Mouse (Mus musculus) yolk sac, embryonic 10.5 days (tissue): ENCODE measurements around the gene Cog7.
A peak's percentile ranks its signal among the peaks of the same experiment; 100 is the strongest.

Source experiments
- DNase-seq: peaks from one replicate; pipeline ENCODE4 v3.0.0-alpha.2; 2017; ENCODE audit warnings: low spot score

Cog7 gene

GRCm38 (mm10) chr7:121947513-121947912 lies 34.0 kb downstream of the Cog7 start:
- no peak for DNase-seq

- no peak for DNase-seq
Measured at GRCm38 (mm10) chr7:121946196-121946595, 35.3 kb downstream of the Cog7 start.

GRCm38 (mm10) chr7:121942371-121942770 lies 39.1 kb downstream of the Cog7 start:
- no peak for DNase-seq

GRCm38 (mm10) chr7:121941640-121942039 lies 39.9 kb downstream of the Cog7 start:
- DNase-seq: no peak

GRCm38 (mm10) chr7:121941016-121941415 lies 40.5 kb downstream of the Cog7 start:
- DNase-seq: no peak

- DNase-seq: no peak
Measured at GRCm38 (mm10) chr7:121939729-121940128, 41.8 kb downstream of the Cog7 start.

GRCm38 (mm10) chr7:121939244-121939643 lies 42.3 kb downstream of the Cog7 start:
- DNase-seq: no peak

GRCm38 (mm10) chr7:121938124-121938891 lies 43.2 kb downstream of the Cog7 start:
- DNase-seq: no peak

GRCm38 (mm10) chr7:121936861-121937630 lies 44.5 kb downstream of the Cog7 start:
- no peak for DNase-seq

- no peak for DNase-seq
Measured at GRCm38 (mm10) chr7:121935906-121936794, 45.4 kb downstream of the Cog7 start.

- DNase-seq: no peak
Measured at GRCm38 (mm10) chr7:121934346-121934745, 47.2 kb downstream of the Cog7 start.

- DNase-seq: no peak
Measured at GRCm38 (mm10) chr7:121933675-121934074, 47.8 kb downstream of the Cog7 start.

GRCm38 (mm10) chr7:121931246-121931645 lies 50.3 kb downstream of the Cog7 start:
- DNase-seq: no peak

- peak; percentile 53 for DNase-seq
Measured at GRCm38 (mm10) chr7:121927882-121928281, 53.6 kb downstream of the Cog7 start.

- DNase-seq: no peak
Measured at GRCm38 (mm10) chr7:121924361-121924760, 57.1 kb downstream of the Cog7 start.

GRCm38 (mm10) chr7:121913944-121914343 lies 67.6 kb downstream of the Cog7 start:
- no peak for DNase-seq

GRCm38 (mm10) chr7:121912250-121912649 lies 69.3 kb downstream of the Cog7 start:
- no peak for DNase-seq

- DNase-seq: no peak
Measured at GRCm38 (mm10) chr7:121906879-121907278, 74.6 kb downstream of the Cog7 start.

- no peak for DNase-seq
Measured at GRCm38 (mm10) chr7:121902757-121903411, 78.6 kb downstream of the Cog7 start.

GRCm38 (mm10) chr7:121899940-121900339 lies 81.6 kb downstream of the Cog7 start:
- DNase-seq: no peak

- DNase-seq: peak; percentile 23
Measured at GRCm38 (mm10) chr7:121899311-121899710, 82.2 kb downstream of the Cog7 start.

GRCm38 (mm10) chr7:121896689-121897088 lies 84.8 kb downstream of the Cog7 start:
- no peak for DNase-seq
